Mouse (Mus musculus) neural tube, embryonic 13.5 days (tissue): ENCODE data around the gene March1. TPM values are rescaled to one million over a fixed set of nuclear protein-coding genes. Genes with fewer than 3 reads are reported as not detected.

ENCODE experiments used
- ATAC-seq: fragments of 200-750 bp; cut with Nextera tagmentation; 2 replicates; pipeline ENCODE4 v1.8.0; 2017; ENCODE audit warnings: low read depth, mild to moderate bottlenecking, moderate TSS enrichment, moderate library complexity
- H3K27ac ChIP-seq: fragments of 300-500 bp; sonication (generic); replicated peaks from 2 replicates; pipeline ENCODE4 v1.5.1; 2015; ENCODE audit warnings: moderate library complexity, mild to moderate bottlenecking, inconsistent platforms
- H3K27me3 ChIP-seq: fragments of 300-500 bp; sonication (generic); 2 replicates; pipeline ENCODE4 v1.6.1; 2015; ENCODE audit warnings: mild to moderate bottlenecking, inconsistent platforms
- H3K36me3 ChIP-seq: fragments of 300-500 bp; sonication (generic); 2 replicates; pipeline ENCODE4 v1.6.1; 2015; ENCODE audit warnings: mild to moderate bottlenecking, inconsistent platforms
- H3K4me1 ChIP-seq: fragments of 300-500 bp; sonication (generic); replicated peaks from 2 replicates; pipeline ENCODE4 v1.6.1; 2015; ENCODE audit warnings: inconsistent platforms
- H3K4me2 ChIP-seq: fragments of 300-500 bp; sonication (generic); 2 replicates; pipeline ENCODE4 v1.6.1; 2015; ENCODE audit warnings: inconsistent platforms, mild to moderate bottlenecking, moderate library complexity
- H3K4me3 ChIP-seq: fragments of 300-500 bp; sonication (generic); 2 replicates; pipeline ENCODE4 v1.5.1; 2015; ENCODE audit warnings: mild to moderate bottlenecking, inconsistent platforms
- H3K9ac ChIP-seq: fragments of 300-500 bp; sonication (generic); 2 replicates; pipeline ENCODE4 v1.6.1; 2015; ENCODE audit warnings: moderate library complexity, mild to moderate bottlenecking, inconsistent platforms
- H3K9me3 ChIP-seq: fragments of 300-500 bp; sonication (generic); 2 replicates; pipeline ENCODE4 v1.6.1; 2016; ENCODE audit warnings: inconsistent platforms
- whole genome bisulfite sequencing: fragments of 180-500 bp; shearing (Covaris S2); methylation state at CpG from one replicate; pipeline ENCODE4 v1.1.7; 2015; 5-methylcytosine and 5-hydroxymethylcytosine counted together
- polyA plus RNA-seq: library from polyadenylated mRNA; unstranded; fragments of >200 nt; fragmentation: Nextera tagmentation; extraction: Ambion mirVana; gene quantifications from 2 replicates; pipeline ENCODE4 v1.2.1, GENCODE M21; 2015

Gene March1
- polyA plus RNA-seq, 1 experiment from 2014 or later = 23.8 TPM

DNA sequence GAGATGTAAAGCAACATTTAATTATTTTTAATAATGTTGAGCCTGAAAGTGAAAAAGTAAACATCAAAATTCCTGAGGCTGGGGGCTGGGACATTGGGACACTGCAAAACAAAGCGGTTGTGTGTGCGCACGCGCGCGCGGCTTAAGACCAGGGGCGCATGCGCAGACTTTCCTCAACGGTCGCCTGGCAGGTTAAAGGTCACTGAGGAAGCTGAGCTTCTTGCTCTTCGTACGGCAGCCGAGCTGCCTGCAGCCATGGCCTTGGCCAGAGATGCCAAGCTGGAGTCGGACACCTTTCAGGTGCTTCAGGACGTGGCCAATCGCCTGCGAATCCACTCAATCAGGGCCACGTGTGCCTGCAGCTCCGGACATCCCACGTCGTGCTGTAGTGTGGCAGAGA is 893.8 kb downstream of the March1 start, which contains the start of gene Tktl2:
Gene Tktl2, plus strand, starts transcription at position 220 of the 400 bp plus-strand sequence.
- 96% methylated on average over 22 of the region's 22 CpGs for WGBS
- no peaks in the 10 kb centered on the region for H3K9me3 ChIP-seq
- no peak within 1 kb of the TSS for H3K4me2 ChIP-seq
- H3K36me3 ChIP-seq = no peaks in the 10 kb centered on the region
- no peak for ATAC-seq
- H3K4me3 ChIP-seq = no peak within 1 kb of the TSS
- H3K9ac ChIP-seq = no peak within 1 kb of the TSS
- no peaks in the 10 kb centered on the region for H3K27me3 ChIP-seq
- H3K4me1 ChIP-seq = no peaks in the 10 kb centered on the region
- no peak within 1 kb of the TSS for H3K27ac ChIP-seq

DNA sequence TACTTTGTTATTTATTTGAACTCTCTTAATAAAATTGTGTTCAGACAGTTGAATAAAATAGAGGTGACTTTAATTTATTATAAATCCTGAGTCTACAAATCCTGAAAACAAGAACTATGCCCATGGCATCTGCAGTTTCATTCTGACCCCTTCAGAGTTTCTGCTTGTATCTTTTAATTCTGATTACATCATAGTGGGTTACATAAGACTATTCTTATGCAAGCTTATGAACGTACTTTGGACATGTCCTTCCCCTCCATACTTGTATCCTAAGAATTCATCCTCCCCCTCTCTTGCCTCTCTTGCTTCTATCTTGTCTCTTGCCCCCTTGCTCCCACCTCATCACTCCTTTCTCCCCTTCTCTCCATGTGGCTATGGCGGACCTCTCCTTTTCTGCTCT is 901.4 kb downstream of the March1 start:
- no peak overlapping the region for H3K4me3 ChIP-seq

DNA sequence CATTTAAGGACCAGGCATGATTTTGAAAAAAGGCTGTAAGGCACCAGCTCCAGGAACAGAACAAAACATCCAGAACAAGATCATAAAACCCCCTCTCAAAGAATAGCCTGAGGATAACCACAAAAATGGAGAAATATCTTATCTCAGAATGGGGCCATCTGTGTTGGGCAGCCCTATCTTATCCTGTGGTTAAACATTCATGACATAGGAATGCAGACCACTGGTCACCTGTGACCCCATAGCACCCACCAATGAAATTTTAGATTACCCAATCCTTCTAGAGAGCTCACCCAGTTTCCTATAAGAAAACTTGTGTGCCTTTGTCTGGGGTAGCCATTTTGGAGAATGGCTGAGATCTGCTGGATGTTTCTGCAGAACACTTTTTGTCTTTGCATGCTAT is 902.9 kb downstream of the March1 start:
- H3K36me3 ChIP-seq = no peaks in the 10 kb centered on the region
- no peak overlapping the region for H3K4me3 ChIP-seq

More for the DNA sequence above, 901.4 kb downstream of the March1 start:
- ATAC-seq = no peak
- no peaks in the 10 kb centered on the region for H3K27me3 ChIP-seq
- no peak overlapping the region for H3K27ac ChIP-seq
- no peaks in the 10 kb centered on the region for H3K9me3 ChIP-seq
- no peaks in the 10 kb centered on the region for H3K36me3 ChIP-seq
- no peaks in the 10 kb centered on the region for H3K4me1 ChIP-seq
- WGBS = 77% methylated on average over 2 of the region's 2 CpGs
- H3K9ac ChIP-seq = no peak overlapping the region
- no peak overlapping the region for H3K4me2 ChIP-seq

More for the DNA sequence above, 902.9 kb downstream of the March1 start:
- no peaks in the 10 kb centered on the region for H3K9me3 ChIP-seq
- H3K27ac ChIP-seq = no peak overlapping the region
- no peak overlapping the region for H3K4me2 ChIP-seq
- no peaks in the 10 kb centered on the region for H3K27me3 ChIP-seq
- no peak overlapping the region for H3K9ac ChIP-seq
- H3K4me1 ChIP-seq = no peaks in the 10 kb centered on the region
- no peak for ATAC-seq
